Mouse (Mus musculus) testis, postnatal 14 days (tissue): ENCODE measurements around the gene Fam168a.

Source experiments
- DNase-seq: peaks from one replicate; pipeline ENCODE4 v3.0.0; 2021; ENCODE audit warnings: low spot score

The Fam168a gene

DNA sequence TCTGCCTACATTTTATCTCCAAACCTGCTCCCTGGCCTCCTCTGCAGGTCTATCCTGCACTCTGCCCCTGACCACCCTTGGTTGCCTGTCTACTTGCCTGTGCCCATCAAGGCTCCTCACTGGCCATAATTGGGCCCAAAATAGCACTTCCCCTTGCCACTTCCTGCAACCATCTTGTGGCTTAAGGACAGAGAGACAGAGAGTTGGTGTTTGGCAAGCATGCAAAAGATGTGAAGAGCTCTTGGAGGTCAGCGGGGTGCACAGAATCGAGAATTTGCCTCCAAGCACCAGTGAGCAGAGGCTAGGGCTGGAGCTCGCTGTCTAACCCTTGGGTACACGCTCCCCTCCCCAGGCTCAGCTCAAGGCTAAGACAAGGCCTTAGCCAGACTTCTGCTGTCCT, 162.1 kb downstream of the Fam168a start:
- no peak for DNase-seq

DNA sequence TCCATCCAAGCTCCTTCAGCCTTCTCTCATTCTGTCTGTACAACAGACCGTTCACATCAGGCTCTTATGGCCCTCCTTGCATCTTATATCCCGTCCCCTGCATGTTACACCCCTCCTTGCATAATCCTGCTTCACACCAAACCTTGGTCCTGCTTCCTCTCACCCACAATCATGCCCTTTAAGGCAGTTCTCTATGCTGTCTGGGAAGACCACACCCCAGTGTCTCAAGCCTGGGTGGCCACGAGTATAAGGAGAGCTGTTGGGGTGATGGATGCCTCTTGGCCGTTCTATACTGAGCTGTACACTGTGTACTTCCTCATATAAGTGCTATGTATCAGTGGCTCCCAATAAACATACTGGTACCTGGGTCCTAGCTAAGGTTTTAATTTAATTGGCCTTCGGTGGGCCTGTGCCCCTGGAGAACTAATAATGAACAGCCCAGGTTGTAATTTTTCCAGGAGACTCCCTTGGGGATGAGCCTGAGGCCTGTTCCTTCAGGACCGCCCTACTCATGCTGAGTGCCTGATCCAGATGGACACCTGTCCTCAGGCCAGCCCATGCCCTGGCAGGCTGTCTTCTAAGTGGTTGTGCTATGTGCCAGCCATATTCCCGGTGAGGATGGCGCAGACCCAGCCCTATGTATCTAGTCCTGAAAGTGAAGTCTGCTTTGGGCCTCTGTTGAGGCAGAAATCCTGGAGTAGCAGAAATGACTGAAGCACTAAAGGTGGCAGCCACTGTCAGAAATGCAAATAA, 163.6 kb downstream of the Fam168a start:
- DNase-seq: no peak

DNA sequence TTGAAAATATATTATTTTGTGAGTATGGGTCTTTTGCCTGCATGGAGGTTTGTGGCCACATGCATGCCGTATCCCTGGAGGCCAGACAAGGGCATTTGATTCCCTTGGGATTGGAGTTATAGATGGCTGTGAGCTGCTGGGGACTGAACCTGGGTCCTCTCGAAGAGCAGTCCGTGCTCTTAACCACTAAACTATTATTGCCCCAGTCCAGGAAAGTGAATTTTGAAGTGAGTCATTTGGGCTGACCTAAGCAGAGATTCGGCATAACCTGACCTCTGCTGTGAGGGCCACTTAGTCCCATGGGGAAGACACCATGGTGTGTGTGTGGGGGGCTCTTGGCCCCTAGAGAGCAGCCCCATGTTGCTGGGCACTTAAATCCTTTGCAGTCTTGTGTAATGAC, 164.9 kb downstream of the Fam168a start:
- DNase-seq: no peak

DNA sequence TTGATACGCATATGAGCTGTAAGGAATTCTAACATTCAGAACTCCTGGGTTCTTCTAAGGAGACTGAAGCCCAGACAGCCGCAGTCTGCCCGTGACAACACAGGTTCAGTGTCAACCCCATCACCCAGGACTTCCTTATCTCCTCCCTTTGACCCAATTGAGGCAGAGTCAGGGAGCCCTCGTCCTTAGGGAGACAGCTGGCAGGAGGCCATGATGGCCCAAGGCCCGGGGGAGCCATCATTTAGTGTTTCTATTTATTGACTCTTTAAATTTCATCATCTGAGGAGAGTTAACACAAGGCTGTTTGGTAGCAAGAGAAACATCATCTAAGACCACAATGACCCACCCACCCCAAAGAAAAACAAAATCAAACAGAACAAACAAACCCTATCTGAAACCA, 165.5 kb downstream of the Fam168a start:
- no peak for DNase-seq

DNA sequence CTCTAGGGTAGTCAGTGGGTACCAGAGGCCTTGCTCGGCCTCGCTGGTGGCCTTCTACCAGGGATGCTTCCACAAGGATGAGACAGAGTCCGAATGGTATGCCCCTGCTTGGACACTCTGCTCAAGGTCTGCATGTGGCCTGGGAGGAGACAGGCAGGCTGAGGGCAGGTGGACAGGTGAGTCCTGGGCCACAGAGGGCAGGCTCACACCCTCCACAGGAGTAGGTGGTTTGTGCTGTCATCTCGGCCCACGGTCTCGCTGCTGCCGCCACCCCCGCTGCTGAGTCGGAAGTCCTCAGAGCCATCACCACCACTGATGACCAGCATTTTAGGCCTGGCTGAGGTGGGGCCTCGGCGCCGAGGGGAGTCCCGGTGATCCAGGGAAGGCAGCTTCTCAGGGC, 166.8 kb downstream of the Fam168a start:
- DNase-seq: no peak

DNA sequence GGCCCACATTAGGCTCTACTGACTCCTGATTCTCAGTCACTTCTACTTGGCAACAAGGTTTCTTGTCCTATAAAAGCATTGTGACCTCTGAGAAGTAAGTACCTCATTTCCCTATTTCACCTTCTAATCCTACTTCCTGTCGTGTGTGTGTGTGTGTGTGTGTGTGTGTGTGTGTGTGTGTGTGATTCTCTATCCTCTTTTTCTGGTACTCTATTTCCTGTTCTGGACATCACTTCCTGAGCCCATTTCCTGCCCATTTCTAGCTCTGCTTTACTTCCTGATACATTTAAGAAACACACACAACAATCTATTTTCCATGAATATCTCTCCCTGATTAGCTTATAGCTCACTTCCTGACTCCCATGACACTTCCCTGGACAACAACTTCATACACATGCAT, 169.4 kb downstream of the Fam168a start:
- DNase-seq: no peak

DNA sequence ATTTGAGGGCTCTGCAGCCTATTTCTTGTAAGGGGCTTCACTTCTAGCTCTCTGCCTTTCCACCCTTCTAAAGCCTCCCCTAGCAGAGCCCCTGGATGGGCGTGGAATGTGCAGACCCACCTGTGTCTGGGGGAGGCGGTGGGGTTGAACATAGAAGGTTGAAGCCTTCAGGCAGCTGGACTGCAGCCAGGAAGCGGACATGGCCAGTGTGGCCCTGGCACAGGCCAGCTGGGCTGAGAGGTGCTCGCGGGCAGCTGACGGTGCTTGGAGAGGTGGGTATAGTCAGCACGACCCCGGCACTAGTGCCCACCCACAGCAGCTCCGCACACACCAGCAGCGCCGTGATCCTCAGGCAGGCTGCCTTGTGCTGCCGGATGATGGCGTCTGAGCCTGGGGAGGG, 169.9 kb downstream of the Fam168a start:
- DNase-seq: no peak

DNA sequence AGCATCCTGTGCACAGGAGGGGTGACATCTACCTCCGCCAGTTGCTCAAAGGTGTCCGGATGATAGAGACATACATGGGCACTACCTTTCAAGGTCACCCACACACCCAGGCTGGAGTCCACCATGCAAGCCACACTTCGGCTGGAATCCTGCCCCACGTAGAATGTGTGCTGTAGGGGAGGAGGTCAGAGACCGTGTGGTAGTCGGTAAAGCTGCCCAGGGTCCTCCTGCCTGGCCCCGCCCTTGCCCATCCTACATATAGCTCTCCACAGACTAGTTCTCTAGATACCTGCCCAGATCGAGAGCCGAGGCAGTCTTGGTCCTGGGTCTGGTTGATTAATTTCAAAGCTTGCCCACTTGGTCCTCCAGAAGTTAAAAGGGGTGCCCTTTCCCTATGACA, 170.3 kb downstream of the Fam168a start:
- no peak for DNase-seq

DNA sequence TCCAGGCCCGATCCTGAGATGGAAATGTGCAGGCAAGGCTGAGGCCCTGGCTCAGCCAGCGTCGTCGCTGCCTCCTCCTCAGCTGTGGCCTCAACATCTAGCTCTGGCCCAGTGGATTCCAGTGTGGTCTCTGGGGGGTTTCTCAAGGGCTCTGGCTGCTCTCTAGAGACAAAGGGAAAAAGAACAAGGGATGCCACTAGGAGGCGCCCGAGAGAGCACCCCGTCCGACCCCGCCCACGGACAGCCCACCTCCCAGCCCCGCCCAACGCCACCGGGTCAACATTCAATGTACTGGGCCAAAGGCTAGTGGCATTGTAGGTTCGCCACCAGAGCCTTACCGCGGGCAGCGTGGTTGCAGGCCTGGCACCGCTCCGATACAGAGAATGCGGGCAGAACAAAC, 173.2 kb downstream of the Fam168a start:
- DNase-seq: peak; percentile 61

DNA sequence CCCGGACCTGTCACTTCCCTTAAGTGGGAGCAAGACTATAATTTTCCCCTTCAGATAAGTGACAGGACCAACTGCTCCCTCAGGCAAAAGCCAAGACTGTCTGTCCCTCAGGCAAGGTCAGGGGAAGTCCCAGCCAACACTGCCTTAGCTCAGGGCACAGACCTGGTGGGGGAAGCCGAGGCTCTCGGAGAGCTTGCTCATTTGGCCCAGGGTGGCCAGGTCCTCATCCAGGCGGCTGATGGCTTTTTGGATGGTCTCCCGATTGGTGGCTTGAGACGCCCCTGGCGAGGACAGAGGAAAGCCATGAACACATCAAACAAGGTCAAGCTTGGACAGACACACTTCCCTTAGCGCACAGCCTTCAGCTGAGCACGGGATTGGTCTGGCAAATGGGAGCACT, 175.1 kb downstream of the Fam168a start:
- no peak for DNase-seq

DNA sequence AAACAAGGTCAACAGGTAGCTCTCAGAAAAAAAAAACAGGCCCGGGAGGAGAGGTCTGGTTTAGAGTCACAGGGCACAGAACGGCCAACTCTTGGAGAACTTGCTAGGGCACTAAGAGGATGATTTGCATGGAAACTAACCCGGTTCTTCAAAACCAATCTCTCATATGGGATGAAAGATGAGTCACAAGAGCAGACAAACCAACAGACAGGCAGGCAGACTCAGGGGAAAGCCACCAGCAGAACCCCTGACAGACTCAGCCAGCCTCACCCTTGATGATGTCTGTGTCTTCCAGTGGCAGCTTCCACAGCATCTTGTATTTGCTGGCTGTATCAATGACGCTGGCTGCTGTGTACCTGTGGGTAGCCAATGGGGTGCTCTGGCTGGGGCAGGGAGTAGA, 175.5 kb downstream of the Fam168a start:
- DNase-seq: no peak

DNA sequence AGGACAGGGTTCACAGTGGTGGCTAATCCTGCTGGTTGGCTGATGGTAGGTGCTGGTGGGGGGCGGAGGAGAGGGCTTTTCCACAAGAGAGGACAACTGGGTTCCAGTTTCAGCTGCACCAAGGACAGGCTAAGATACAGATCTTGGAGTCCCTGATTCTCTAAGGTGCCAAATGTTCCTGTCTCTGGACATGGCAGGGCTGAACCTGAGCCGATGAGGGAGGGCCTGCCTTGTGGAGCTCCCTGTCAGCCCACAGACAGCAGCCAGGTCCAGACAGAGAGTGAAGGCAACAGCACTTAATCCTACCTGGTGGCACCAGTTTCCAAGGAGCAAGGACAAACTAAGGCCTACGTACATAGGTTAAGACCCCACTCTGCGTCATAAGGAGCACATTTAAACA, 178.0 kb downstream of the Fam168a start:
- DNase-seq: no peak

DNA sequence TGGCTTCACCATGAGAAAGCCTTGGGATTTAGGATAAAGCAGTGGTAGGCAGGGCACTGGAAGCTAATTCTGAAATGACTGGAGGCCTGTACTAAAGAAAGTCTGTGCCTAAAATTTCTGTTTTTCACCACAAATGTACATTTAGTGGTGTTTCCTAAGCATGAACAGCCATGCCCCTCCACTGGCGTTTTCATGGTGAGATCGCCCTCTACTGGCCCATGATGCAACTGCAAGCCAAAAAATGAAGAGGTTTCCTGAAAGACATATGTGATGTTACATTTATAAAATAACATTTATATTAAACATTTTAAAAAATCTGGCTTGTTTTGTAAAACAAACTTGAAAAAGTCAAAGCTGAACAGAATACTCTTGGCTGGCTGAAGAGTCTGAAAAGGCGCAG, 180.1 kb downstream of the Fam168a start:
- no peak for DNase-seq
